In the genomic region with DNA sequence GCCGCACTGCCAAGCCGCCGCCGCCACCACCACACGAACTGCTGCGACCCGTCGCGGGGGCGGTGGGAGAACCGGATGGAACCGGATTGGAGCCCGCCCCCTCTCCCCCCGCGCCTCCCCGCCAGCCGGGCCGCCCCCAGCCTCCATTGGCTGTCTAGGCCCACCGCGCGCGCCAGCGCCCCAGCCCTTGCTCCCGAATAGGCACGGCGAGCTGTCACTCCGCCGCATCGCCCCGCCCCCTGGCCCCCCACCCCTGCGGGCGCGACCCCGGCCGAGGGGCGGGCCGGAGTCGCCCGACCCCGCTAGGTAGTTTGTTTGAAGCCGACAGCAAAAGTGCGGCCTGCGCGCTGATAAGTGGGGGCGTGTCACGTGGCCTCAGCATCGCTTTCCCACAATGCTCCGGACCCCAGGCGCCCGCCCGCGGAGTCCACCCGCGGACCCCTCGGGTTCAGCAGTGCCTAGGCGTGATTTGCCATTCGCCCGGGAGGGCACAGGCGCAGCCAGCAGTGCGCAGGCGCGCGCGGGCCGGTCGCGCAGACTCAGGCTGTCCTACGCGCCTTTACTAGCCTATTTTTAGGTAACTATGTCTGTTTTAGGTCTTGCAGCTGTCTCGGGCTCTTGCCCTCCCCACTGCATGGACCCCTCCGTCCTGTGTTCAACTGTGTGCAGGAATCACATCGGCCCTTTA, we compare ENCODE assay signal across 7 mouse cellular contexts. TPM values are rescaled to one million over a fixed set of nuclear protein-coding genes. Genes with fewer than 3 reads are reported as not detected.
DNase-seq lines count a peak whose midpoint lies in the region; ATAC-seq lines count a peak whose summit lies in the region.

A gene (minus strand): TSS at position 73 of the 688 bp plus-strand sequence.

- peak; percentile 98 for DNase-seq in adrenal gland, postnatal 10 days
- DNase-seq in embryonic facial prominence, embryonic 10.5 days (ENCODE audit: low spot score) = peak; percentile 100
- peak; percentile 98 for DNase-seq in kidney, adult 11 months
- DNase-seq in limb, embryonic 10.5 days (ENCODE audit: low spot score) = peak; percentile 99
- DNase-seq in spleen, adult 12 weeks (ENCODE audit: low spot score) = peak; percentile 79

- H3K4me2 ChIP-seq in midbrain, embryonic 13.5 days (replicated peaks) = peak within 1 kb of the TSS; percentile 82

- H3K27me3 ChIP-seq in embryonic facial prominence, embryonic 10.5 days (replicated peaks; ENCODE audit: low read depth, poor library complexity, severe bottlenecking) = no peaks in the 10 kb centered on the region
- no peaks in the 10 kb centered on the region for H3K27me3 ChIP-seq in limb, embryonic 10.5 days (ENCODE audit: low read depth, poor library complexity, severe bottlenecking)
- H3K27me3 ChIP-seq in midbrain, embryonic 13.5 days = peaks cover 18% of the 10 kb centered on the region

- H3K4me1 ChIP-seq in embryonic facial prominence, embryonic 10.5 days = peaks cover 33% of the 10 kb centered on the region
- H3K4me1 ChIP-seq in limb, embryonic 10.5 days = peaks cover 21% of the 10 kb centered on the region
- peaks cover 41% of the 10 kb centered on the region for H3K4me1 ChIP-seq in midbrain, embryonic 13.5 days (replicated peaks)

- WGBS in embryonic facial prominence, embryonic 10.5 days = under 1% methylated on average over 71 of the region's 72 CpGs
- under 1% methylated on average over 55 of the region's 72 CpGs for WGBS in limb, embryonic 10.5 days
- WGBS in midbrain, embryonic 13.5 days = under 1% methylated on average over 49 of the region's 72 CpGs

- no peaks in the 10 kb centered on the region for H3K9me3 ChIP-seq in embryonic facial prominence, embryonic 10.5 days
- no peaks in the 10 kb centered on the region for H3K9me3 ChIP-seq in limb, embryonic 10.5 days (replicated peaks)
- H3K9me3 ChIP-seq in midbrain, embryonic 13.5 days = no peaks in the 10 kb centered on the region

- H3K9ac ChIP-seq in midbrain, embryonic 13.5 days (replicated peaks) = peak within 1 kb of the TSS; percentile 99

- peaks cover 40% of the 10 kb centered on the region for H3K36me3 ChIP-seq in embryonic facial prominence, embryonic 10.5 days (replicated peaks)
- H3K36me3 ChIP-seq in limb, embryonic 10.5 days = peaks cover 40% of the 10 kb centered on the region
- peaks cover 34% of the 10 kb centered on the region for H3K36me3 ChIP-seq in midbrain, embryonic 13.5 days

- peak; percentile 87 for ATAC-seq in granulocyte monocyte progenitor cell, adult 5-6 weeks (replicated peaks; ENCODE audit: poor library complexity, severe bottlenecking)
- ATAC-seq in midbrain, embryonic 13.5 days = peak; percentile 98

- peak within 1 kb of the TSS; percentile 100 for H3K27ac ChIP-seq in embryonic facial prominence, embryonic 10.5 days (replicated peaks)
- H3K27ac ChIP-seq in limb, embryonic 10.5 days = peak within 1 kb of the TSS; percentile 98
- H3K27ac ChIP-seq in midbrain, embryonic 13.5 days = peak within 1 kb of the TSS; percentile 99

- H3K4me3 ChIP-seq in embryonic facial prominence, embryonic 10.5 days = peak within 1 kb of the TSS; percentile 98
- H3K4me3 ChIP-seq in limb, embryonic 10.5 days = peak within 1 kb of the TSS; percentile 77
- H3K4me3 ChIP-seq in midbrain, embryonic 13.5 days (replicated peaks) = peak within 1 kb of the TSS; percentile 94

RNA-seq across cellular contexts. Expression of the gene that starts here (rescaled TPM):
- 100 to 1,000 TPM; 206 to 208 TPM for total RNA-seq in adrenal gland, postnatal 10 days (2021)
- 895 and 901 TPM in 2 replicates for polyA plus RNA-seq in embryonic facial prominence, embryonic 10.5 days (2016; fragmentation: Nextera tagmentation; extraction: Ambion mirVana)
- total RNA-seq in granulocyte monocyte progenitor cell, adult 5-6 weeks (2014; fragmentation: Nextera tagmentation) = 112 and 114 TPM in 2 replicates
- 92.2 and 128 TPM in 2 replicates for total RNA-seq in granulocyte monocyte progenitor cell, adult 5-6 weeks (2017)
- polyA plus RNA-seq in limb, embryonic 10.5 days (2016; fragmentation: Nextera tagmentation; extraction: Ambion mirVana) = 979 and 1,015 TPM in 2 replicates
- polyA plus RNA-seq in midbrain, embryonic 13.5 days (2015; fragmentation: Nextera tagmentation; extraction: Ambion mirVana) = 509 and 559 TPM in 2 replicates

Comparison
In these comparisons a context has a peak if more than half of its experiments do, and no peak if none do; other contexts are left out.
1. Peak in every context shown above with its lines: DNase-seq, ATAC-seq, H3K4me3 ChIP-seq and H3K27ac ChIP-seq.